Mouse (Mus musculus): ENCODE data around the gene Kcnj4. TPM values are rescaled to one million over a fixed set of nuclear protein-coding genes. Genes with fewer than 3 reads are reported as not detected.
A peak's percentile ranks its signal among the peaks of the same experiment; 100 is the strongest.
"Not testable (repeated sequence)": the region's sequence is repeated elsewhere in the genome, so short reads cannot be mapped to it uniquely, and the experiment has no call there.

The Kcnj4 gene
- polyA plus RNA-seq, 1 experiment: not detected

GRCm38 (mm10) chr15:79493527-79493926 is 11.5 kb downstream of the Kcnj4 start:
- Histone ChIP-seq H3K4me3 (ENCODE audit: insufficient read depth, low read depth, low read length) (no peak overlapping the region), H3K27ac (replicated peaks; ENCODE audit: low read depth, low read length) (no peak overlapping the region)

DNA sequence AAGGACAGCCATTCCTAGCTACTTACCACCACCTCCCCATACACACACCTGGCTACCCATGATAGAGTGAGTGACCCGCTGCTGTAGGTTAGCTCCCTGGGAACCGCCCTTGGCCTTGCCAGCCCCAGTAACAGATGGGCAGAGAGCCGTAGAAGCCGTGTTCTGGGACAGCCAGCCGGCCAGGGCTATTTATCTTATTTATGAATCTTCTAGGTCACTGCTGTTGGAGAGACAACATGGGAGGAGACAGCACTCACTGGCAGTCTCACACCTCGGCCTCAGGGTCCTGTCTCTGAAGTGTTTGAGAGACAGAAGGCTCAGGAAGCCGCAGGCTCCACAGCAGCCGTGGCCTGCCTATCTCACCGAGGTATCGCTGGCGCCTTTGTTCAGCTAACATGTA is 15.6 kb downstream of the Kcnj4 start:
- no peak overlapping the region for H3K4me3 ChIP-seq (ENCODE audit: insufficient read depth, low read depth, low read length)
- no peaks in the 10 kb centered on the region for H3K4me1 ChIP-seq (ENCODE audit: control insufficient read depth, insufficient read depth, insufficient read length, low read length)
- H3K27ac ChIP-seq (replicated peaks; ENCODE audit: low read depth, low read length): no peak overlapping the region

More at GRCm38 (mm10) chr15:79493527-79493926, 11.5 kb downstream of the Kcnj4 start:
- no peaks in the 10 kb centered on the region for H3K4me1 ChIP-seq (ENCODE audit: control insufficient read depth, insufficient read depth, insufficient read length, low read length)

DNA sequence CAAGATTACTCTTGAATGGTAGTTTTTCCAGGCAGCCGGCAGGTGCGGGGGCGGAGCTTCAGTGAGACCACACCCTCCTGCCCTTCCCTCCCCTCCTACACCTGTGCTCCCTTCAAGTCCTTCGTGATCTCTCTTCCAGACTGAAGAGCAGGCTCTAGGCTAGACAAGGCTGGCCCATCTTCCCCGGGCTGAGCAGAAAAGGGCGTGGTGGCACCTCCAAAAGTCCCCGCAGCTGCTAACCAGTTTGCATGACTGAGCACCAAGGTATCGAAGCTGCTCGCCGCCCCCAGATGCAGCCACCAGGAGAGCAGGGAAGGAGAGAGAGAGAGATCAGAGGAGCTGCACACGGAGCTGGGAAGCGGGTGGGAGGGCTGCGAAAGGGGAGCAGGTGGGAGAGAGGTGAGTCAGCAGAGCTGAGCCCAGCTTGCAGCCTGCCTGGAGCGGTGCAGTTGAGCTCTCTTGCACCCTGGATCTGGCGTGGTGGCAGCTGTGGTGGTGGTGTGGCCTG is 23.8 kb downstream of the Kcnj4 start:
- no peak overlapping the region for H3K27ac ChIP-seq (replicated peaks; ENCODE audit: low read depth, low read length)
- H3K4me3 ChIP-seq (ENCODE audit: insufficient read depth, low read depth, low read length): no peak overlapping the region
- H3K4me1 ChIP-seq (ENCODE audit: control insufficient read depth, insufficient read depth, insufficient read length, low read length): no peaks in the 10 kb centered on the region

DNA sequence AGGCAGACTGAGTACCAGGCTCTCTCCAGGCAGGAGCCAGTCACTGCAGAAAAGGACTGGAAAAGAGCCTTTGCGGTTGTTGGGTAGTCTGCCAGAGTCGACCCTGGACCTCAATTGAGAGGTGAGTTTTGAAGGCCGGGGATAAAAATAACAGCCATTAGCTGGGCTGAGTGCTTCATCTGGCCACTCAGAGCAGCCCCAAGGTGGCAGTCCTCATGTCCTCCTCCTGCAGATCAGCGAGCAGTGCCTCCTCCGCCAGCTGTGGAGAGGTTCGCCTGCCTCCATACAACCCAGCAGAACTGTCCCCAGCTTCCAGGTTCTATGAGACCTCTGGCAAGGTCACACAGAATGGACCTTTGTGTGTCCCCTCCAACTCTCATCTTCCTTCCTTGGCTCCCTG is 27.8 kb downstream of the Kcnj4 start:
- H3K4me3 ChIP-seq (ENCODE audit: insufficient read depth, low read depth, low read length): no peak overlapping the region
- no peaks in the 10 kb centered on the region for H3K4me1 ChIP-seq (ENCODE audit: control insufficient read depth, insufficient read depth, insufficient read length, low read length)
- no peak overlapping the region for H3K27ac ChIP-seq (replicated peaks; ENCODE audit: low read depth, low read length)

- Histone ChIP-seq H3K27ac (replicated peaks; ENCODE audit: low read depth, low read length) (no peak overlapping the region), H3K4me1 (ENCODE audit: control insufficient read depth, insufficient read depth, insufficient read length, low read length) (no peaks in the 10 kb centered on the region), H3K4me3 (ENCODE audit: insufficient read depth, low read depth, low read length) (no peak overlapping the region)
Observed at GRCm38 (mm10) chr15:79473638-79474355, 31.2 kb downstream of the Kcnj4 start.

GRCm38 (mm10) chr15:79473042-79473441 is 32.0 kb downstream of the Kcnj4 start:
- Histone ChIP-seq H3K27ac (replicated peaks; ENCODE audit: low read depth, low read length) (no peak overlapping the region), H3K4me3 (ENCODE audit: insufficient read depth, low read depth, low read length) (no peak overlapping the region), H3K4me1 (ENCODE audit: control insufficient read depth, insufficient read depth, insufficient read length, low read length) (no peaks in the 10 kb centered on the region)

GRCm38 (mm10) chr15:79471095-79471494 is 33.9 kb downstream of the Kcnj4 start:
- H3K27ac ChIP-seq (replicated peaks; ENCODE audit: low read depth, low read length): no peak overlapping the region
- no peak overlapping the region for H3K4me3 ChIP-seq (ENCODE audit: insufficient read depth, low read depth, low read length)
- H3K4me1 ChIP-seq (ENCODE audit: control insufficient read depth, insufficient read depth, insufficient read length, low read length): no peaks in the 10 kb centered on the region

DNA sequence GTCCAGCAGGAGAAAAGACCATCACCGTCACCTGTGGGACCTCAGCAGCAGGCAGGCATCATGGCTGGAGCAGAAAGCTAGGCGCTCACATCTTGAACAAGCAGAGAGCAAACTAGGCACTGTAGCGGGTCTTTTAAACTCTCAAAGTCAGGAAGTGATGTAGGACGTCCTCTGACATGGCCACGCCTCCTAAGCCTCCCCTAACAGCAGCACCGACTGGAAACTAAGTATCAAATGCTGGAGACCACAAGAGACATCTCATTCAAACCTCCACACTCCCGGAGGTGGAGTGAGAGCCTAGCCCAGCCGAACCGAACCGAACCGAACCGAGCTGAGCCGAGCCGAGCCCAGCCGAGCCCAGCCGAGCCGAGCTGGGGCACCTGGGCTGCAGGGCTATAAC is 34.5 kb downstream of the Kcnj4 start:
- H3K4me1 ChIP-seq (ENCODE audit: control insufficient read depth, insufficient read depth, insufficient read length, low read length): no peaks in the 10 kb centered on the region
- no peak overlapping the region for H3K4me3 ChIP-seq (ENCODE audit: insufficient read depth, low read depth, low read length)
- H3K27ac ChIP-seq (replicated peaks; ENCODE audit: low read depth, low read length): no peak overlapping the region

- Histone ChIP-seq H3K4me1 (ENCODE audit: control insufficient read depth, insufficient read depth, insufficient read length, low read length) (no peaks in the 10 kb centered on the region), H3K27ac (replicated peaks; ENCODE audit: low read depth, low read length) (no peak overlapping the region), H3K4me3 (ENCODE audit: insufficient read depth, low read depth, low read length) (no peak overlapping the region)
Observed at GRCm38 (mm10) chr15:79469577-79469976, 35.5 kb downstream of the Kcnj4 start.

DNA sequence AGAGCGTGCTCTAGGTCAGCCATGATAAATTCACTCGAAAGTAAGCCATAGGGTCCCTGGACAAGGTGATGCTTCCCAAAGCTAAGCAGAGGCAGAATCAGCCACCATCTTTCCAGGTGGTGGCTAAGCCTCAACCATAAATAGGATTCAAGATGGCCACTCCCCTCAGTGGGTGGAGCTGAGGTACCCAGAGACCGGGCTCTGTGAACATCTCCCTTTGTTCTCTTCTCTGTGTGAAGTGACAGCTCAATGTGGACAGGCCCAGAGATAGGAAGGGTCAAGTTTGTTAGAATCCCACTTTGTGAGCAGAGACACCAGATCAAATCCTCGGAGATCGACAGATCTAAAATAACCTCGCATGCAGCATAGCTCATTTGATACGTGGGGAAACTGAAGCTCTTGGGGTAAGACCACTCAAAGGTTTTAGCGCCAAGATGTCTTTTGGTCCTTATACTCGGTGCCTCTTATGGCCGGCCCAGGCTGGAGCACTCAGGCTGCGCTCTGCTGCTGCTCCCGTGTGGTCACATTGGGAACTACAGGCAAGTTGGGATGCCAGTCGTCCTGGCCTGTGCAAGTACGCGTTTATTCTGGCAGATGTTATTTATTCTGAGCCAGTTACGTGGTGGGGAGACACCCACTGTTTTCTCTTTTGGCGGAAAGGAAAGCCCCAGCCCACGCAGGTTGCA is 38.3 kb downstream of the Kcnj4 start:
- Histone ChIP-seq H3K27ac (replicated peaks; ENCODE audit: low read depth, low read length) (no peak overlapping the region), H3K4me3 (ENCODE audit: insufficient read depth, low read depth, low read length) (no peak overlapping the region), H3K4me1 (ENCODE audit: control insufficient read depth, insufficient read depth, insufficient read length, low read length) (no peaks in the 10 kb centered on the region)

DNA sequence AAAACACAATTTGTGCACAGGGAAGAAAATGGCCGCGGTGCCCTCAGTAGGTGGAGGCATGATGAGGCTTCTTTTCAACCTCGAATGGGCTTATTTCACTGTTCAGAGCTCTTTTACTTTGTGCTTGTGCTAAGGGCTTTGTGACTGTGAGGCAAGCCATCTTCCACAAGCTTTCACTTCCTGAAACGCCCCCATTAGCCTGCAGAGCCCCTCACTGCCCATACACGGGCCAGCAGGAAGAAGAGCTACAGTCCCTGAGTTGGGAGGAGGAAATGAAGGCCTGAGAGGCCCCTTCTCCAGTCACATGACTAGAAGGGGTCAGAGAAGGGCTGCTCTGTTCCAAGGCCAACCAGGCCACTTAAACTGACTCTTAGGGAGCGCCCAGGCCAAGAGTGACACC is 48.5 kb downstream of the Kcnj4 start:
- no peak overlapping the region for H3K27ac ChIP-seq (replicated peaks; ENCODE audit: low read depth, low read length)
- H3K4me3 ChIP-seq (ENCODE audit: insufficient read depth, low read depth, low read length): no peak overlapping the region
- H3K4me1 ChIP-seq (ENCODE audit: control insufficient read depth, insufficient read depth, insufficient read length, low read length): 0 out of 2 replicates have a peak, but pooled peaks cover 2% of the 10 kb centered on the region

- not testable (repeated sequence) for H3K4me3 ChIP-seq (ENCODE audit: insufficient read depth, low read depth, low read length); H3K4me1 ChIP-seq (ENCODE audit: control insufficient read depth, insufficient read depth, insufficient read length, low read length); H3K27ac ChIP-seq (replicated peaks; ENCODE audit: low read depth, low read length)
Observed at GRCm38 (mm10) chr15:79456104-79456503, 48.9 kb downstream of the Kcnj4 start.

- Histone ChIP-seq H3K4me1 (ENCODE audit: control insufficient read depth, insufficient read depth, insufficient read length, low read length) (0 out of 2 replicates have a peak, but pooled peaks cover 2% of the 10 kb centered on the region), H3K4me3 (ENCODE audit: insufficient read depth, low read depth, low read length) (peak within 1 kb of the TSS; percentile 55), H3K27ac (replicated peaks; ENCODE audit: low read depth, low read length) (no peak within 1 kb of the TSS)
Observed at GRCm38 (mm10) chr15:79455106-79455810, 49.8 kb downstream of the Kcnj4 start, which contains the start of gene Csnk1e. TSS of gene Csnk1e (minus strand) at chr15:79455566.

DNA sequence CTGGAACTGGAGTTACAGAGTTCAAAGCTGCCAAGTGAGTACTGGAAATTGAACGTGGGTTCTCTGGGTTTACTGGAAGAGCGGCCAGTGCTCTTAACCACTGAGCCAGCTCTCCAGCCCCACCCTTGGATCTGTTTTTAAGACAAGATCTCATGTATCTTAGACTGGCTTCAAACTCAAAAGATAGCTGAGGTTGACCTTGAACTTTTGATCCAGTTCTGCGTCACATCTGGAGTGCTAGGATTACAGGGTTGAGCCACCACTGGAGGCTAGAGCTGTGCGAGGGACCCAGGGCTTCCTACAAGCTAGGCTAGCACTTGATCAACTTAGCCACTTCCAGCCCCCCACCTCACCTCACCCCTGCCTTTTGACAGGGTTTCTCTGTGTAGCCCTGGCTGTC is 51.2 kb downstream of the Kcnj4 start:
- H3K4me3 ChIP-seq (ENCODE audit: insufficient read depth, low read depth, low read length): no peak overlapping the region

GRCm38 (mm10) chr15:79448041-79448440 is 57.0 kb downstream of the Kcnj4 start:
- Histone ChIP-seq H3K4me1 (ENCODE audit: control insufficient read depth, insufficient read depth, insufficient read length, low read length) (no peaks in the 10 kb centered on the region), H3K4me3 (ENCODE audit: insufficient read depth, low read depth, low read length) (no peak overlapping the region)

More for the DNA sequence above, 51.2 kb downstream of the Kcnj4 start:
- Histone ChIP-seq H3K27ac (replicated peaks; ENCODE audit: low read depth, low read length) (no peak overlapping the region), H3K4me1 (ENCODE audit: control insufficient read depth, insufficient read depth, insufficient read length, low read length) (0 out of 2 replicates have a peak, but pooled peaks cover 2% of the 10 kb centered on the region)

More at GRCm38 (mm10) chr15:79448041-79448440, 57.0 kb downstream of the Kcnj4 start:
- no peak overlapping the region for H3K27ac ChIP-seq (replicated peaks; ENCODE audit: low read depth, low read length)
